Mouse (Mus musculus) 416B (cell line): ENCODE results near the gene Mettl6.

Experiments used
- DNase-seq: peaks from one replicate; pipeline ENCODE4 v3.0.0; 2011; ENCODE audit warnings: low read depth

The Mettl6 gene

GRCm38 (mm10) chr14:31494975-31495455, at the start of gene Mettl6:
Mettl6 (minus strand) TSS chr14:31495040.
- peak; percentile 93 for DNase-seq

DNA sequence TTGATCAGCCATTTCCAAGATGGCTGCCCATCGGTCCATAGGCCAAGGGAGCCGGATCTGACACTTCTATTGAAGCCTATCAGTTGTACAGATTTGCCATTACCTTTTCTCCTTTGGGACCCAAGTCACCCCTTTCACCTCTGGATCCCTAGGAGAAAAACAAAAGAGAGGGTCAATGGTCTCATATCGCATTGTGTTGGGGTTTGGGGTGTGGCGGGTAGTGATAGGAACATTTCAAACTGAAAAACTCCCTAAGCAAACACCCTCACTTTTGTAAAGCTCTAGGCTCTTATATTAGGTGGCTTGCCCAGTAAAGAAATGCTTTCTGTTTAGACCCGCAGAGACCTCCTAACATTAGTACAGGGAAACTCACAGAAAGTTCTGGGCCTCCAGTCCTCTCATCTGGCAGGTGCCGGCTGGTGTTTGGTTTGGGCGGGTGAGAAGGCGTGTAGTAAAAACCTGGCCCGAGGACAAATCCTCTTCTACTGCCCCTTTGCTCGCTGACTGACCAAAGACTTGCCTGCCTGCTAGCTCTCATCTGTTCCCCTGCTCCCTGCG, 49.1 kb upstream of the Mettl6 start:
- DNase-seq: no peak

- DNase-seq: no peak
These were observed 42.5 kb upstream of the Mettl6 start for GRCm38 (mm10) chr14:31537298-31537697.

DNA sequence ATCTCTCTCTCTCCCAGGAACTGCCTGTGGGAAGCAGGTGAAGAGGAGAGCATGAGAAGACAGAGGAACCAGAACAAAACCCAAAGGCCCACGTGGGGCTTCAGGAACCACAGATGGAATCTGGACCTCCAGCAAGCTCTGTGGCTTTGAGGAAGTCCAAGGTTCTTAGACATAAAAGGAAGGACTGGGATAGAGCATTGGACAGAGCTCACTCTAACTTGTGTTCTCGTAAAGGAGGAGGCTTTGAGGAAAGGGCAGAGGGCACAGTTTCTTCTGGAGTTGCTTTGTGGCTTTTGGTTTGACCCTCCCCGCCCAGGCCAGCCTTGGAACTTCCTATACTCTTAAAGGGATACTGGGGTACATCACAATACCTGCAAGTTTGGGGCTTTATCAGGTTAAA, 37.8 kb upstream of the Mettl6 start:
- DNase-seq: peak; percentile 27

DNA sequence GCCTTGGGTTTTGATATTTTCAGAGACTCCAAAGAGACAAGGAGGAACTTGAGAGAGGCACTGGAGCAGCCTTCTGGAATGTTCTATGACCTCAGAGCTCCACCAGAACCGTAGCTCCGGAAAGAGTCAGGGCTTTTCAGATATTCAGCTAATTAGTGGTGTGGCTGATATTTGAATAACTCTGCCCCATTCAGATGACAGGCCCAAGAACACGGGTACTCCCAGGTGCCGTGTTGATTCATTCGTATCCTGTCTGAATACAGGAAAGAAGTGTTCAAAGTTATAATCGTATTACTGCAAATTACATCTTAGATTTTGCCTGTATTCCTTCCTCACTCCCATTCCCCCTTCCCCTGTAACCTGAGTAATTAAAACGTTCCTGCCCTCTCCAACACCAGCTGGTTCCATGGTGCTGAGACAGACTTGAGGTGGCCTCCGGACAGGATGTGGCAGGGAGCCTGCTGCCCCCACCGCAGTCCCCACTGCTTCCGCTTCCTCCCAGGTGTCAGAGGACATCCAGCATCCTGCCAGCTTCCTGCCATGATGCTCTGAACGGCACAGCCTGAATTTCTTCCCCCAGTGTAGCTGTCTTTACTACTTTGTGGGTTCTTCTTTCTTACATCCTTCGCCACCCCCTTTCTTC, 36.8 kb upstream of the Mettl6 start:
- peak; percentile 91 for DNase-seq

DNA sequence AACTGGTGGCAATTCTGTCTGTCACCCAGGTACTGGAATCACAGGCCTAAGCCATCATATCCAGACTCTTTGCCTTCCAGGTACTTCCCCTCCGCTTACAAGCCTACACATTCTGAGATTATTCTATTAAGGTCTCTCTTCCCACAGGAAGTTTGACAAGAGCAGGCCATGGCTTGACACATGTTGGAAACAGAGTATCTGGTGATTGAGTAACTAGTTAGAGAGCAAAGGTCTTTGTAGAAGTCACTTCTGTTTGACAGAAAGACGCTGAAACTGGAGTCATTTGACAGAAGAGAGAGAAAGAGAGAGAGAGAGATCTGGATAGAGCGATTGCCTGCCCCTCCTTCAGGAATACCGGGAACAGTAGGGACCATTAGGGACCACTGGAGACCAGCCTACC, 36.0 kb upstream of the Mettl6 start:
- no peak for DNase-seq

DNA sequence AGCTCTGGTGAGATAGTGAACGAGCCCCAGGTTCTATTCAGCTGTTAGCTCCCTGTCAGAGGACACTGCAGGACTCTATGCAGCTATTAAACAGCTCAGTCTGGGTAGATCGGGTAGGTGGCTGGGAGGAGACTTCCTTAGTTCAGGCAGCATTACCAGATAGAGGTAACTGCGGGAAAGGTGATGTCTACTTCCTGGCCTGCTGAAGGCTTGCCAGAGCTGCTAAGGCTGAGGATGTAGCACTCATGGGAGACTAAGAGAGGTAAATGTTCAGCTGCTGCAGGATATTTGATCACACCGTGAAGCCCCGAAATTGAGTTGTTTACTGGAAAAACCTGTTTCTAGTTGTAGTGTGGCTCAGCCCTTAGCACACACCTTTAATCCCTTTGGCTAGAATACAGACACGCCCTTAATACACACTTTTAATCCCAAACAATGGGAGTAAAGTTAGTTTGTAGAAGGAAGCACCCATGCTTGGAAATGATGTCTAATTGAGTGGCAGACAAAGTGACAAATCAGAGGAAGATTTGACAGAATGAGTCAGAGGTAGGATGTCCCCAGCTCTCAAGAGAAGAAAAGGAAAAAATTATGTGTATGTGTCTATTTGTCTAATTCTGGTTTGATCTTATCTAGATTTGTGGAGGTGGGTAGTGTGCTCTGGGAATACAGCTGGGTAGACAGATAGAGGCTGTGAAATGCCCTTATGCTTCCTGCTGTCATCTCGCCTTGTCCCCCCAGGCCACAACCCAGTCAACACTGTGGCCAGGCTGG, 30.4 kb upstream of the Mettl6 start:
- DNase-seq: peak; percentile 76

GRCm38 (mm10) chr14:31521318-31521717, 26.5 kb upstream of the Mettl6 start:
- no peak for DNase-seq

DNA sequence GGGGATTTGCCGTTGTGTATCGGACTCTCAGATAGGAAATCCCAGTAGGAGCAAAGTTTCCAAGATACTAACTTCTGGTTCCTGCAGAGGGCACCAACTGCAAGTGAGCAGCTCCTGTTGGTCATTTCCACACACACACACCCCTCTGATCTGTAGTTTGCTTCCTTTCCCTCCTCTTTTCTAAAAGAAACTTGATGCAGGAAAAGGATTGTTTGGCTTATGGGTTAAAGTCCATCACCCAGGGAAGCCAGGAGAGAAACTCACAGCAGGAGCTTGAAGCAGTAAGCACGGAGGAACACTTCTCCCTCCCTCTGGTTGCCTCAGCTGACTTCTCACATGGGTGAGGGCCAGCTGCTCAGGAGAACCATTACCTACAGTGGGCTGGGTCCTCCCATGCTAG, 24.3 kb upstream of the Mettl6 start:
- peak; percentile 57 for DNase-seq

GRCm38 (mm10) chr14:31515895-31516294, 21.1 kb upstream of the Mettl6 start:
- DNase-seq: no peak

- no peak for DNase-seq
These were observed 15.5 kb upstream of the Mettl6 start for GRCm38 (mm10) chr14:31510322-31510721.

DNA sequence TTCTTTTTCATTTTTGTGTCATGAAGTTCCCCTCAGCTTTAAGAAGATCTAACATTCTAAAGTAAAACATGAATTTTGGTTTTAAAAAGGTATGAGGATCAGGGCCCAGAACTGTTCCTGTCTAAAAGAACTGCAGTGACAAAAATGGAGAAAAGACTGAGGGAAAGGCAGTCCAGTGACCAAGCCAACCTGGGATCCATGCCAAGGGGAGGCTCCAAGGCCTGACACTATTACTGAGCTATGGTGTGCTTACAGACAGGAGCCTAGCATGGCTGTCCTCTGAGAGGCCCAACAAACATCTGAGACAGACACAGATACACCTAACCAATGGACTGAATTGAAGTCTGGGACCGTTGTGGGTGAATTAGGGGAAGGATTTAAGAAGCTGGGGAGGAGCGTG, 15.1 kb upstream of the Mettl6 start:
- DNase-seq: peak; percentile 14

GRCm38 (mm10) chr14:31506456-31506855, 11.6 kb upstream of the Mettl6 start:
- no peak for DNase-seq

DNA sequence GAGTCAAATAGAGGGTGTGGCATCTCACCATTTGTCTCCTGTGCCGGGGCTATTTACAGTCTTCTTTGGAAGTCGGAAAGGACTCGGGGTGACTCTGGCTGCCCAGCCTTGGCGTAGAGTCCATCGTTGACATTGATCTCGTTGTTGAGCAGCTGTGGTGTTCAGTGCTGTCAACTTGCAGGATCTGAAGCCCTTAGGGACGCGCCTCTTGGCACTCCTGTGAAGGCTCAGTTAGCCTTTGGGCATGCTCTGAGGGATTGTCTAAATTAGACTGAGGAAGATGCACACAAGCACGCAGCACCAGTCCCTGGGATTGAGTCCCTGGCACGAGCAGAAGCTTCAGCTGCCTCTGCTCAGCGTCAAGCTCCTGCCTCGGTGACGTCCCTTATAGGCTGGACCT, 8.6 kb upstream of the Mettl6 start:
- no peak for DNase-seq

DNA sequence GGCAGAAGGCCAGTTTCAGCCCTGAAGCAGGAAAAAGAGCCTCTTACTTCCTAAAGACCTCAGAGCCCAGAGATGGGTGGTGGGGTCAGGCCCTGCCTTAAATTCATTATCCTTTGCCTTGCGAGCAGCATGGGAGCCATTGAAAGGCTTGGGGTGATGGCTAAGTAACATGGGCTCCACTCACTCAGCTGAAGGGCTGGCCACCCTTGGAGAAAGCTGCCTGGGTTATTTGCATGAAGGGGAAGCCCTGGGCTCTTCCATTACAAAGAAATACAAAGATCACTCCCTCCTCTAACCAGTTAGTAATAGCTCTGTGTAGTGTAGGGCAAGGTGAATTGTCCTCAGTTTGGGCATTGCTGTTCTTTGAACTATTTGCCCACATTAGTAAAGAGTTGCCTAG, 4.7 kb upstream of the Mettl6 start:
- no peak for DNase-seq

- peak; percentile 98 for DNase-seq
These were observed 1.4 kb upstream of the Mettl6 start for GRCm38 (mm10) chr14:31496241-31496646.

DNA sequence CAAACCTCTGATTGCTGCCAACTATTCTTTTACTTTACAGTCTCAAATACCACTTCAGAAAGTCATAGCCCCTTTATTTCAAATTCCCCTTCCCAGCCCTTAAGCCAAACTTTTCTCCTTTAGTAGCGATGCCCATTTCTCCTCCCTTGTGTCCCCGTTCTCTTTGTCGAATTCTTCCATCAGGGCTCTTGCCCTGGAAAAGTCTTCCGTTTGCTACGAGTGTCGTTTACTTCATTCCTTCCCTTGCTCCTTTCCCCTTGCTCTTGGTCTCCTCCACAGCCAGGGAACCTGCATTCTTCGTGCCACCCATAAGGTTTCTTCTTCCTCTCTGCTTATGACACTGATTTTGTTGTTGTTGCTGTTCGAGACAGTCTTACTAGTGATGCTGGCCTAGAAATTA, 698 bp upstream of the Mettl6 start:
- no peak for DNase-seq

- DNase-seq: peak; percentile 86
These were observed 378 bp downstream of the Mettl6 start, which contains the start of gene Eaf1 for GRCm38 (mm10) chr14:31494349-31494974. Eaf1 (plus strand) TSS chr14:31494399.

DNA sequence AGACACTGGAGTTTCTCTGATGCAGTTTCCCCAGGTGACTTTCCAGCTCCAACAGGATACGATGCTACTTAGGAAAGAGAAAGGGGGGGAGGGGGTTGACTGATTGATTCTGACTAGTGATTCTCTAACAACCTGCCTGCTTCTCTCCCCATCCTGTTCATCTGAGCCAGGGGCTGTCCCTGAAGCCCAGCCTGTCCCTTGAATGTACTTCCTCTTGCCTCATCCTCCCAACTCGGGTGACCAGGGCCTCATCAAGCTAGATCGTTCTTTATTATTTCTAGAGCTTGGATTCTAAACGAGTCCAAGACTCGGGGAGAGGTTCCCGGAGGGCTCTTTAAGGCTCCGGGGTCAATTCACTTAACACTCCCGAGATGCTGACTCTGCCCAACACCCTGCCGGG, 939 bp downstream of the Mettl6 start:
- DNase-seq: peak; percentile 55

GRCm38 (mm10) chr14:31488055-31488454, 6.8 kb downstream of the Mettl6 start:
- DNase-seq: no peak

GRCm38 (mm10) chr14:31486465-31486864, 8.4 kb downstream of the Mettl6 start:
- DNase-seq: no peak

DNA sequence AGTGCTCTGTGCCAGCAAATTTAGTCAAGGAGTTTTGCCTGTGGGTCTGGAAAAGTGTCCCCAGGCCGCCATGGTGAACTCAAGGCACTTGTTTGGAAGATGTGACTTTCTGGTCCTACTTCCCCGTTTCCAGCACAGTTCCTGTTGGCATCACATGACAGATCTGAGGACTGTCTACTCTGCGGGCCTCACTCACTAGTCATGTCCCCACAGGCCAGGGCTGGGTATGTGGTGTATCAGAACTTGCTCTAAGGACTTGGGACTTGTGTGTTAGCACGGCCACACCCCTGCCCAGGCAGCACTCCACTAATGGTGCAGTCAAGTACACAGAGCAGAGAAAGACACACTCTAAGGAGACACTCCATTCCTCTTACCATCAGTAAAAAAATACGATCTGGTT, 12.4 kb downstream of the Mettl6 start:
- DNase-seq: no peak

GRCm38 (mm10) chr14:31473297-31473696, 21.5 kb downstream of the Mettl6 start:
- DNase-seq: no peak
